Mouse (Mus musculus): ENCODE results near the gene Tph2.
A peak's percentile ranks its signal among the peaks of the same experiment; 100 is the strongest.

Tph2 gene

DNA sequence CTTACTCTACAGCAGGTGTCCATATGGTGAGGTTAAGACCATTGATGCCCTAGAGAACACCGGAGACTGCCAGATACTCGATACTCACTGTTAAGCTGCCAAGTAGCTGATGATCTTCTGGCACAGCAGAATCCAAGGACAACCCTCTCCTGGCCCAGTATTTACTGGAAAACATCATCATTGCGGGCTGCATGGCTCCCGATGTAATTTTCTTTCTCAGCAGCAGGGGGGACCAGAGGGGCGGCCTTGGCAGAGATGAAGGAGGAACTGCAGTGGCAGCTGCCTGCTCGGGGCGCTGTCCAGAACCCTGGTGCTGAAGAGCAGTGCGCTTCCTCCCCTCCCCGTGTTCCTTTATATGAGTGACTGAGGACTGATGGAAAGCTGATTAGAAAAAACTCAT, at the start of gene Tph2:
Gene Tph2, minus strand, starts transcription at position 326 of the 400 bp plus-strand sequence.
- DNase-seq (ENCODE audit: low read depth, low spot score): peak; percentile 86

DNA sequence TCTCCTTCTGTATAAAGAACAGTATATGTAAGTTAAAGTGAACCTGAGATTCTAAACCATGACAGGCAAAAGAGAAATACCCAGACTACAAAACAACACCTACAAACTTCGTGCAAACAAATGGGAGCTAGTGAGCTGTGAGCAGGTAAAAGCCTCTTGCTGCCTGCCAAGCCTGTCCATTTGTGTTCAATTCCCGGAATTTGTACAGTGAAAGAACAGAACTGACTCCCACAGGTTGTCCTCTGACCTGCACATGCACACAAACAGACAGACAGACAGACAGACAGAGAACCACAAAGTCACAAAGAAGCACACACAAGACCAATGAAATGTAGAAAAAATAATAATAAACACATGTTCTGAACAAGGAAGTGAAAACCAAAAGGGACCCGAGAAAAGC, 49.0 kb upstream of the Tph2 start:
- no peak for DNase-seq (ENCODE audit: low read depth, low spot score)

DNA sequence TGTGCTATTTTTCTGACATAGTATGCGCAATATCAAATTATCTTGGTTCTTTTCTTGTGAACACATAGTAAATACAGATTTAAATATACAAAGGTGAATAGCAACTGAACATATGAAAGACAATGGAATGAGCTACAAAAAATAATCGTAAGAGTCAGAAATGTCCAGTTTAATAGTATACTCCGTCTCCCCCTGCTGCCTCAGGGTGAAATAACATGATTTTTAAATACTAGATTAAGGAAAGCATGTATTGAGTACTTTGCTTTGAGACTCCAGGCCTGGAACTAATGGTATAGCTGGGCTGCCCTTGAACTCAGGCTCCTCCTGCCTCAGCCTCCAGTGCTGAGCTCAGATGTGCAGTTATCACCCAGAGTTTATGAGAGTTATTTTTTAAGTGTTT, 47.7 kb upstream of the Tph2 start:
- no peak for DNase-seq (ENCODE audit: low read depth, low spot score)

GRCm38 (mm10) chr10:115229023-115229422, 44.2 kb upstream of the Tph2 start:
- no peak for DNase-seq (ENCODE audit: low read depth, low spot score)

GRCm38 (mm10) chr10:115226586-115226985, 41.8 kb upstream of the Tph2 start:
- DNase-seq (ENCODE audit: low read depth, low spot score): no peak

DNA sequence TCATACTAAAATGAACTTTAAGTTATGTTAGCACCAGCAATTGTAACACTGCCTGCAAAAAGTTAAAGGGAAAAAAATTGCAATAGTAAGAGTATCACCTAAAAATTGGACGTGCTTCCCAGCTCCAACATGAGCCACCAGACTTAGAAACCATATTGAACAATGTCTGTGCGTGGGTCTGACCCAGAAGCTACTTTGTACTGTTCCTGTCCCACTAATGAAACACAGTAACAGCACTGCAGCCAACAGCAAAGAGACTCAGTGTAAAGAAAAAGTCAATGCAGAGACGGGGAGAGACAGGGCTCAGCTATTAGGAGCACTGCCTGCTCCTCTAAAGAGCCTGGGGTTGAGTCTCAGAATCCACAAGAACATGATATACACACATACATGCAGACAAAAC, 39.0 kb upstream of the Tph2 start:
- DNase-seq (ENCODE audit: low read depth, low spot score): no peak

DNA sequence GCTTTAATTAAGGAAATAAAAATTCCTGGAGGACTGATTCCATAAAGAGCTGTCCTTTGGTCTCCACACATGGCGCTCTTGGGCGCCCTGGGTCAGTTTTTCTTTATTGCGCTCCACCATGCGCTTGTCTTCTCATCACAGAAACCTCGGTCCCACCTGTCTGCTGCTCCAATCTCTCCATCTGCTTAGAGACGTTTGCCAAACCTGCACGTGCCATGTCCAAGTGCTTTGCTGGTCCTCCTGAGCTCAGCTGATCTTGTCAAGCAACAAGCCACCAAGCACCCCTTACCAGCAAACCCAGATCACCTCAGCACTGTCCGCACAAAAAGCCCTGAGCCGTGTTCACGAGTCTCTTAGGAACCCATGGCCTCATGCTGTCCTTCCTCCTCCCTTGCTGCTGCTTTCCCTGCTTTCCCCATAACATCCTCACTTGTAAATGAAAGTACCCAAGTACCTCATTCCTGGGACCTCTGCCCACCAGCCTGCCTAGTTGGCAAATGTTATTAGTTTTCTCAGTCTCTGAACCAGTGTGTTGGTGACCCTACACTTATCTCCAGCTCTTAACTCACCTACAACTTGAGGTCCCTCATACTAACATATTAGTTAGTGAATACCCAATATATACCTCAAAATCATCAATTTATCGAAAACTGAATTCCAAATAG, 28.2 kb upstream of the Tph2 start:
- no peak for DNase-seq (ENCODE audit: low read depth, low spot score)

- DNase-seq (ENCODE audit: low read depth, low spot score): no peak
Measured at GRCm38 (mm10) chr10:115205825-115206224, 21.0 kb upstream of the Tph2 start.

DNA sequence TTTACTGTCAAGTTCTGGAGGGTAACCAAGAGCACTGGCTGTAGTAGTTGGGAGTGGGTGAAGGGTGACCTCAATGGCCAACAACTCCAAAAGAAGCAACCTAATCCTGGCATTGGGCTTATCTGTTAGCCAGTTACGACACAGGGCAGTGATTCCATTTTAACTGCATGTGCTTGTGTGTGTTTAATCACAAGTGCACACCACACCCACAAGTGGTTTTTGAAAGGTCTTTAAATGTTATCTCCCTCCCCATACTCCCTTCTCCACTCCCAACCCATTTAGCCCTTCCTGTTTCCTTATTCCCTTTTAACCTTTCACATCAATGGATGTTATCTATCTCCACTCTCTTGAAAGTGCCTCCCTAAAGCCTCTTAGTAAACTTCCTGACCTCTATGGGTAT, 20.5 kb upstream of the Tph2 start:
- DNase-seq (ENCODE audit: low read depth, low spot score): no peak

- DNase-seq (ENCODE audit: low read depth, low spot score): no peak
Measured at GRCm38 (mm10) chr10:115191214-115191613, 6.4 kb upstream of the Tph2 start.

GRCm38 (mm10) chr10:115187390-115187789, 2.6 kb upstream of the Tph2 start:
- no peak for DNase-seq (ENCODE audit: low read depth, low spot score)

DNA sequence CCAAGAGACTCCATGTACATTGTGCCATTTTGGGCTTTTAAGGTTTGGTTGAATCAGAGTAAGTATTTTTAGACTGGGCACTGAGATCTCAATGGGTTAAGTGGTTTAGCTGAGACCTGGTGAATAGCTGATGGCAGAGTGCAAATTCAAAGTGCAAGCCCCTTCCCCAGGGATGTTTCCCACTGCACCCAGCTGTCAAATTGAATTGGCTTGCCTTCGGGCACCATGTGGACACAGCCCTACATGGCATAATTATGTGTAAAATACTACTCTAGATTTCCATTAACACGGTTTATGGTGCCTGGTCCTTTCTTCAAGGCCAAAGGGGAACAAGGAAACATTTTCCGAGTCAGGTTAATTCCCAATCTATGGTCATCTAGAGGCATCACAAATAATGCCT, 3.8 kb downstream of the Tph2 start:
- DNase-seq (ENCODE audit: low read depth, low spot score): no peak

GRCm38 (mm10) chr10:115178019-115178418, 6.8 kb downstream of the Tph2 start:
- peak; percentile 53 for DNase-seq (ENCODE audit: low read depth, low spot score)

GRCm38 (mm10) chr10:115175591-115175991, 9.2 kb downstream of the Tph2 start:
- DNase-seq (ENCODE audit: low read depth, low spot score): peak; percentile 74

GRCm38 (mm10) chr10:115173336-115173735, 11.5 kb downstream of the Tph2 start:
- DNase-seq (ENCODE audit: low read depth, low spot score): no peak

DNA sequence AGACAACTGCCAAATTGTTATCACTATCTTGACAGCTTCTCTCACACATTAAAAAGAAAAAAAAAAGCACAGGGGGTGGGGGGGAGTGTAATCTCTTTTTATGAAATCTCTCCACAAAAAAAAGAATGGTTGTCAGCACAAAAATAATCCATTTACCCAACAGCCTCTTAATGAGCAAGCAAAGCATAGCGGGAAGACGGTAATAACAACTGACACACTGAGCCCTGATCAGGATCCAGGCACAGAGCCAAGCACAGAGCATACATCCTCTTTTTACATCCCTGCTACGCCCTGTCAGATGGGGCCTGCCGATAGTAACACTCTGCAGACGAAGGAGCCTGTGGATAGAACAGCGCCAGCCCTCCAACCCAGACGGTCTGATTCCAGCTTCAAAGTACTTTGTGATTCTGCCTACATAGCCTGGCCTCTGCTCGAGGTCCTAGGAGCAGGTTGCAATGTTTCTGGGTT, 13.4 kb downstream of the Tph2 start:
- no peak for DNase-seq (ENCODE audit: low read depth, low spot score)

DNA sequence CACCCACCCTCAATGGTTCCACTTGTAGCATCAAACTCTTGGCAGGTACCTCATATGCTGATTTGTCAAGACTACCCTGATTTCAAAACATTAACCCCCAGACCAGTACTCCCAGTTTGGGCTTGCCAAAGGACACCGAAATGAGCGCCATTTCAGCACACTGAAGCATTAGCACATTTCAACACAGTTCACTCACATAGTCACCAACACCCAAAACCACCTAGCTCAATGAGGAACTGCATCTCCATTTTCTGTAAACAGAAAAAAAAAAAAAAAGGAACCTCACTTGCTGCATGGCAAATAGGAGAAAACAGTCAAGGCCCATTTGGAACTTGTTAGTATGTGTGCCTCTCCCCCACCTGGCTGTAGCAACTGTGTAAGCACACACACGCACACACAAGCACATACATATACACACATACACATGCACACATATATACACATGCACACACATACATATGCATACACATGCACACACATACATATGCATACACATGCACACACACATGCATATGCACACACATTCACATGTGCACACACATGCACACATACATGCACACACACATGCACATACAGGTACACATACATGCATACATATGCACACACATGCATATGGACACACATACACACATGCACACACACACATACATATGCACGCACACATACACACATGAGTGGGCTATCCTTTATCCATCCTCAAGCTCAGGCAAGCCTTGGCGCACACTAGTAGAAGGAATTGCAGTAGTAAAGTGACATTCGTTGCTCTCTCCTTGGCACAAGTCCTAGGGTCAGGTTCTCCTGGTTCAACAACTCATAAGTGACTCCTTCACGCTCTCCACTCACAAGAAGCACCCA, 14.1 kb downstream of the Tph2 start:
- no peak for DNase-seq (ENCODE audit: low read depth, low spot score)

GRCm38 (mm10) chr10:115169410-115169809, 15.4 kb downstream of the Tph2 start:
- DNase-seq (ENCODE audit: low read depth, low spot score): no peak

- DNase-seq (ENCODE audit: low read depth, low spot score): peak; percentile 74
Measured at GRCm38 (mm10) chr10:115160289-115160688, 24.5 kb downstream of the Tph2 start.

DNA sequence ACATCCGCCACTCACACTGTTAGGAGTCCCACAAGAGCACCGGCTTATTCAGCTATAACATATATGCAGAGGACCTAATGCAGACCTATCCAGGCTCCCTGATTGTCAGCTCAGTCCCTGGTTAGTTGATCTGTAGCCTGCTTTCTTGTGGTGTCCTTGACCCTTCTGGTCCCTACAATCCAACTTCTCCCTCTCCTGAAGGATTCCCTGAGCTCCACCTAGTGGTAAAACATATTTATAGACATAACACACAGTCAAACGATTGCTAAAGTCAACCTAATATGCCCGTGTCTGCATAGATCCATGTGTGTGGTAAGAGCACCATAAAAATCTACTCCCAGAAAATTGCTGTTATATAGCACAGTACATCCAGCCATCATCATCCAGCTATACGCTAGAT, 37.5 kb downstream of the Tph2 start:
- peak; percentile 46 for DNase-seq (ENCODE audit: low read depth, low spot score)

DNA sequence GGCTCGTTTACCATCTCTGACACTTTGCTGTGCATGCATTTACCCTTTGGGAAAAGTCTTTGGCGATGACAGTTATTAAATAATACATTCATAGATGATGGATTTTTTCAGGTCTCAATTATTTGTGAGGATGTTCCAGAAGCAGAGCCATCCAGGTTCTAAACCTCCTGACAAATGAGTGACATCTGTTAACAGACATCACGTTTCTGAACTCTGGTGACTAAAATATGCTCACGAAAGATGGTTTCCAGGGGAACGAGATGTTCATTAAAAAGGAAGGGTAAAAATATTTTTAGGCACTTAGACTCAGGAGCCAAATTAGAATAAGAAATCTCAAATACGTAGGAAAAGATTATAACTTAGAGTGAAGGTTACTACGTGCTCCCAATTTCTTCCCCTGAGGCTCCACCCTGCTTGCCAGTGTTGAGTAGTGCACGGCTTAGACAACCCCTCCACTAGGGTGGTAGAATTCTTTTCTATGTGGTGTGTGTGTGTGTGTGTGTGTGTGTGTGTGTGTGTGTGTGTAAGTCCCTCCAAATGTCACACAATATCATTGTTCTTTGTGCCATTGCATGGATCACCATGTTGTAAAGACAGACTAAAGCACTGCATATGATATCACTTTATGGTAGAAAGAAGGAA, 38.4 kb downstream of the Tph2 start:
- no peak for DNase-seq (ENCODE audit: low read depth, low spot score)

DNA sequence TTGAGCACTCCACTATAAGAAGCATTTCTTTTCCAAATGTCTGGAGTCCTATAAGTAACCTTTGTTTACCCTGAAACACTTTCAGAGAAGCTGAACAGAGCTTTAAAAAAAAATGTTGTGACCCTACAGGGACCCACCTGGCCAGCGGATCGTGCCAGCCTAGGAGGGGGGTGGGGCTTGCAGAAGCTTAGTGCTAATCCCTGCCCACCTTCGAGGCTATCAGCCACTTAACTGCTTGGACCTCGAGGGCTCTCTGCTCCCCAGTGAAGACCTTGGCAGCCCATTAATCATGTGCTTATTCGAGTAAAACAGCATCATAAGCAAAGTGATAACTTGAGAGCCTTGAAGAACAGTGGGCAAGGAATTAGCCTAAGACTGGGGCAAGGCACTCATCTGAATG, 40.3 kb downstream of the Tph2 start:
- DNase-seq (ENCODE audit: low read depth, low spot score): no peak

GRCm38 (mm10) chr10:115143641-115144040, 41.2 kb downstream of the Tph2 start:
- DNase-seq (ENCODE audit: low read depth, low spot score): peak; percentile 62

All from R1 (cell line).